Mouse (Mus musculus) neural tube, embryonic 10.5 days (tissue): Measurements from ENCODE around the gene Tnfrsf4.

Source experiments
- DNase-seq: peaks from one replicate; pipeline ENCODE4 v3.0.0-alpha.2; 2017; ENCODE audit warnings: low spot score; ENCODE audit errors: extremely low spot score

Tnfrsf4 gene

DNA sequence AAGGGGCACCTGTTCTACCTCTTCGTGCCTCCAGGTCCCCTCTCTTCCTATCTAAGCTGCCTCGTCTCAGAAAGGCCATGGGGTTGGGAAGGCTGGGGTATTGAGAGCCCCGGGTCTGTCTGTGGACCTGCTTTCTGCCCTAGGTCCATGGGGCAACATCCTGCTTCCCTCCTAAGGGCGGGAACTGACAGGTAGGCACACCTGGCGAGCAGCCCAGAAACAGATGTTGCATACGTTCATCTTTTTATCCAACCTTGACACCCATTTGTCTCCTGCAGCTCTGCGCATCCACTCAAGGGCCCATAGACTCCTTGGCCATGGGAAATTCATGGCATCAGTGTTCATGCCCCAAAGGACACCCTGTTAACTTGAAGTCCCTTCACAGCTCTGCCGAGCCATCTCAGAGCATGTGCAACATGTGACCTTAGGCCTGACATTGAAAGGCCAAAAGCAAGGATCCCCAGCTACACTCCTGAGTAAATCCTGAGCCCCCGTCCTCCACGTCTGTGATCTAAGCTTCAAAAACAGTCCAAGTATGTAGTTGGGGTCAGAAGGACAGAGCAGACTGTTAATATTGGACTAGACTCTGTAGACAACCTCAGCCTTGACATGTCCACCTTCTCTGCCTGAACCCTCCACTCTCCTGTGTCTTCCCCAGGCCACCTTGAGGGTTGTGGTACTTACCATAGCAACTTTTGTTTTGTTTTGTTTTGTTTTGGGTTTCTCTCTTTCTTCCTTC, 51.7 kb downstream of the Tnfrsf4 start:
- no peak for DNase-seq
